Mouse (Mus musculus): ENCODE data around the gene Otud7a.

DNA sequence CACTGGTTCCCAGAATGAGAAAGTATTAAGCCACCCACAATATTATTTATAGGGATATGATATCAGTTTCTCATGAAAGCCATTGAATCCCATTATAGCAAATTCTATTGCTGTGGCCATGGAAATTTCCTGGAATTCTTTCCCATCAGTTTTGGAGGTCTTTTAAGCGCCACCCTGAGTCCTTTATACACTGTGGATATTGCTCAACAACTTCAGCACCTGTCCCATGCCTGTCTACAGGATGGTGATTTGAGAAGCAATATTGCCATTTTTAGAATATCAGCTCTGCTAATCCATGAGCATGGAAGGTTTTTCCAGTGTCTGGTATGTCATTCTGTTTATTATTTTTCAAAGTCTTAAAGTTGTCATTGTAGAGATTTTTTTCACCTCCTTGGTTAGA lies 199.5 kb downstream of the Otud7a start:
- TF ChIP-seq RAD21 (IDR thresholded peaks at IDR 0.05; ENCODE audit: low read depth, low read length) (no peak), CTCF (IDR thresholded peaks at IDR 0.05 in 2 of 3, conservative IDR thresholded peaks at IDR 0.05 in 1 of 3; ENCODE audit: control insufficient read depth in 1 of 3, insufficient read depth in 1 of 3, low read depth in 2 of 3, low read length in 3 of 3, poor library complexity in 1 of 3, severe bottlenecking in 1 of 3) (no peak), EP300 (IDR thresholded peaks at IDR 0.05; ENCODE audit: low read depth in 1 of 2, low read length in 2 of 2) (no peak), MAFK (IDR thresholded peaks at IDR 0.05; ENCODE audit: borderline replicate concordance, low read depth, low read length) (no peak), SMC3 (IDR thresholded peaks at IDR 0.05; ENCODE audit: low read depth, low read length) (no peak), MAX (IDR thresholded peaks at IDR 0.05; ENCODE audit: low read length) (no peak)
